Mouse (Mus musculus): ENCODE results near the gene Trex1. TPM values are rescaled to one million over a fixed set of nuclear protein-coding genes. Genes with fewer than 3 reads are reported as not detected.
A peak's percentile ranks its signal among the peaks of the same experiment; 100 is the strongest.

Trex1 gene
- polyA plus RNA-seq, 1 experiment from 2014 or later = 13.3 TPM

DNA sequence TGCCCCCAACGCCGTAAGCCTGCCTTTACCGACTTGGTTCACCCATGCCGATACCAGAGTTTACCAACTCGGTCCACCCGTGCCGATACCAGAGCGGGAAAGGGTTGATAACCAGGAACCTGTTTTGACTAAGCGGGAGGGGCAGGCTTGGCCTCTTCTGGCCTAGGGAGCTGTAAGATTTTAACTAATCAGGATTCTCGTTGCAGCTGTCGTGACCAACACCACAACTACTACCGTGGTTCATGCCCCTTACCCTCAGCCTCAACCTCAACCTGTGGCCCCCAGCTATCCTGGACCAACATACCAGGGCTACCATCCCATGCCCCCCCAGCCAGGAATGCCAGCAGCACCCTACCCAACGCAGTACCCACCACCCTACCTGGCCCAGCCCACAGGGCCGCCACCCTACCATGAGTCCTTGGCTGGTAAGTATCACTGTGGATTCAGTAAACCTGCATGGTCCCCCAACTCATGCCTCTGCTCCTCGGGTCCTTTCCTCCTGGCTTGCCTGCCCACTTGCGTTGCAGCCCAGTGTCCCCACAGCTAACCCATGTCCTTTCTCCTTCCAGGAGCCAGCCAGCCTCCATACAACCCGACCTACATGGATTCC, 3.3 kb downstream of the Trex1 start:
- H3K27ac ChIP-seq (replicated peaks) = no peak overlapping the region
- H3K4me1 ChIP-seq (replicated peaks; ENCODE audit: control insufficient read depth, insufficient read depth) = 0 out of 2 replicates have a peak, but pooled peaks cover 6% of the 10 kb centered on the region
- H3K4me3 ChIP-seq (ENCODE audit: low read depth, low read length) = no peak overlapping the region
- H3K36me3 ChIP-seq (ENCODE audit: control insufficient read depth, insufficient read depth, low read length) = peaks cover 17% of the 10 kb centered on the region
- H3K9ac ChIP-seq (ENCODE audit: low read length) = no peak overlapping the region
- H3K9me3 ChIP-seq (ENCODE audit: control insufficient read depth, low read length) = no peaks in the 10 kb centered on the region
- no peak overlapping the region for H3K4me2 ChIP-seq (replicated peaks; ENCODE audit: low read depth)
- TF ChIP-seq CTCF (IDR thresholded peaks at IDR 0.05; ENCODE audit: low read depth) = no peak
- TF ChIP-seq EP300 (optimal IDR thresholded peaks at IDR 0.05) = no peak
- 89% methylated on average over 17 of the region's 17 CpGs for WGBS
- no peak for ATAC-seq (ENCODE audit: low FRiP score, low TSS enrichment)
- no peaks in the 10 kb centered on the region for H3K27me3 ChIP-seq (ENCODE audit: control insufficient read depth, insufficient read depth, low read length)
- DNase-seq (ENCODE audit: low spot score) = no peak

DNA sequence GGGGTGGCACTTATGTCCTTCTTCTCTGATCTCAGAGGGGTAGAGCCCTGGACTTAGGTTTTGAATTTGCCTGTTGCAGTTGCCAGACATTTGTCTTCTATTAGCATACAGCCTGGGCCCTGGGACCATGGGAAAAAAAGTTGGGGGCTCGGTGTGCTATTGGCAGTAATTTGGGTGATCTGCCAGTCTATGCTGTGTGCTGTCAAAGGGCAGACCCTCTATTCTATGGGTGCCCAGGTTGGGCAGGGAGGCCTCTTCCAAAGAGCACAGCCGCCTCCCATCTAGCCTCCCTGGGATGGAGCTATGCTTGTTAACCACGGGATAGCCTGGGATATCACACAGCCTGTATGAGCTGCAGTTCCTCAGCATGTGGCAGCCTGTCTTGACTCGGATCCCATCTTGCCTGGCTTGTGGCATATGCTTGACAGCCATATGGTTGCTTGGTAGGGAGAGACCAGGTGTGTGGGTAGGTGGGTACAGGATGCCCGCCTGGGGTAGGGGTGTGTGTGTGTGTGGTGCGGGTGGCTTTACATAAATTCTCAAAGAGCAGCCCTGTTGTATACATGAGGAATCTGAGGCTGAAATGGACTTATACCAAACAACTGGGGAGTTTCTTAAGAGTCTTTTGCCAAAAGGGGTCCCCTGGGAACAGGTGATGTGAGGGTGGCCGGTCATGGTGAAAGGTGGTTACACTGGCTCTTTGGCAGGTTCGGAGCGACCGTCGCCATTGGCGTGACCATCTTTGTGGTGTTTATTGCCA, 4.1 kb downstream of the Trex1 start:
- ATAC-seq (ENCODE audit: low FRiP score, low TSS enrichment) = no peak
- Histone ChIP-seq H3K4me2 (replicated peaks; ENCODE audit: low read depth) (peak overlapping the region; percentile 50), H3K9me3 (ENCODE audit: control insufficient read depth, low read length) (no peaks in the 10 kb centered on the region), H3K27ac (replicated peaks) (peak overlapping the region; percentile 88), H3K27me3 (ENCODE audit: control insufficient read depth, insufficient read depth, low read length) (no peaks in the 10 kb centered on the region), H3K4me1 (replicated peaks; ENCODE audit: control insufficient read depth, insufficient read depth) (0 out of 2 replicates have a peak, but pooled peaks cover 6% of the 10 kb centered on the region), H3K36me3 (ENCODE audit: control insufficient read depth, insufficient read depth, low read length) (peaks cover 17% of the 10 kb centered on the region), H3K9ac (ENCODE audit: low read length) (peak overlapping the region; percentile 54), H3K4me3 (ENCODE audit: low read depth, low read length) (peak overlapping the region; percentile 17)
- 91% methylated on average over 12 of the region's 12 CpGs for WGBS
- TF ChIP-seq CTCF (IDR thresholded peaks at IDR 0.05; ENCODE audit: low read depth) (no peak), EP300 (optimal IDR thresholded peaks at IDR 0.05) (no peak)
- DNase-seq (ENCODE audit: low spot score) = no peak

DNA sequence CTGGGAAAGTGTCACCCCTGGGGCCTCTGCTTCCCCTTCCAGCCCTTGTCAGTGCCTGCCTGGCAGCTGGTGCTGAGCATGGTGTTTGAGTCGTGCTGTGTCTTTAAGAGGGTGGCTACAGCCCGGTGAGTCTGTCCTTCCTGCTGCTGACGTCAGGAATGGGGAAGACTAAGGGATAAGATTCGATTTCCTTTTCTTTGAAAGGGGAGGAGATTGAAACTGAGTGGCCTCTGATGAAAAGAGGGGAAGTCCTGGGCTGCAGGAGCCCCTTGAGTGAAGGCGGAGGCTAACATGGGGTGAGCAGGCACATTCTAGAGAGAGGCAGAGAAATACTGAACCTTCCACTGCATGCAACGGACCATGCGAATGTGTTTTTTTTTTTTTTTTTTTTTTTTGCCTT, 4.8 kb downstream of the Trex1 start:
- TF ChIP-seq EP300 (optimal IDR thresholded peaks at IDR 0.05) (no peak), CTCF (IDR thresholded peaks at IDR 0.05; ENCODE audit: low read depth) (no peak)
- ATAC-seq (ENCODE audit: low FRiP score, low TSS enrichment) = peak; percentile 77
- no peaks in the 10 kb centered on the region for H3K27me3 ChIP-seq (ENCODE audit: control insufficient read depth, insufficient read depth, low read length)
- peak; percentile 77 for DNase-seq (ENCODE audit: low spot score)
- H3K9me3 ChIP-seq (ENCODE audit: control insufficient read depth, low read length) = no peaks in the 10 kb centered on the region
- peaks cover 20% of the 10 kb centered on the region for H3K36me3 ChIP-seq (ENCODE audit: control insufficient read depth, insufficient read depth, low read length)
- 4% methylated on average over 7 of the region's 7 CpGs for WGBS
- peak overlapping the region; percentile 50 for H3K4me2 ChIP-seq (replicated peaks; ENCODE audit: low read depth)
- peak overlapping the region; percentile 17 for H3K4me3 ChIP-seq (ENCODE audit: low read depth, low read length)
- 0 out of 2 replicates have a peak, but pooled peaks cover 6% of the 10 kb centered on the region for H3K4me1 ChIP-seq (replicated peaks; ENCODE audit: control insufficient read depth, insufficient read depth)
- peak overlapping the region; percentile 88 for H3K27ac ChIP-seq (replicated peaks)
- peak overlapping the region; percentile 53 for H3K9ac ChIP-seq (ENCODE audit: low read length)

DNA sequence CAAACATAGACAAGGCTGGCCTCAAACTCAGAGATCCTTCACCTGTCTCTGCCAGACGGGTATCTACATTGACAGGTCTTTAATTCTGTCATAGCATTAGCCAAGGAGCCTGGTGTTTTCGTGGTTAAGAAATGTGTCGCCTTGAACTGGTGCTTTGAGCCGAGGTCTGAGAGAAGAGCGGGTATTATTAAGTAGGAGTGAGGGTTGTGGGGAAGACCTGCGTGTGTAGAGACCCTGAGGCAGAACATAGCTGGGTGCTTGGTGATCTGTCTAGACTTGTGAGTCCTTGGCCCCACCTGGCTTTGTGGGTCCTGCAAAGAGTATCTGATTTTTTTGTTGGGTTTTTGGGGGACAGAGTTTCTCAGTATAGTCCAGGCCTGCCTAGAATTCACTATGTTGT, 5.7 kb downstream of the Trex1 start:
- Histone ChIP-seq H3K27ac (replicated peaks) (peak overlapping the region; percentile 88), H3K9me3 (ENCODE audit: control insufficient read depth, low read length) (no peaks in the 10 kb centered on the region)

DNA sequence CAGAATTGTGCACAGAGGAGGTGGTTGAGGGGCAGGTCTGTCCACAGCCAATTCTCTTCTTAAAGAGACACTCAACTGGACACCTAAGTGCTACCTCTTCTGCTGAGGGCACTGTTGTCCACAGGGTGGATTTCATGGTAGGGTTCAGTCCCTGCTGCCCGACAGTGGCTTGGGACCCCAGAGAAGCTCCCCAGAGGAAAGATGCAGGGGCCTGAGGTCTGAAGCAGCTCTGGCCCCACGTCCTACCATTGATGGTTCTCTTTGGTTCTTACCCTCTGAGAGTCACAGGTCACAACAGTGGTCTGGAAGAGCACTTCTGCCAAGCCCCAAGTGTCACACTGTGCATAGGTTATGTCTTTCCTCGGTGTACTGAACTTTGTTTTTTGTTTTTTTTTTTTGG, 6.2 kb downstream of the Trex1 start:
- TF ChIP-seq EP300 (optimal IDR thresholded peaks at IDR 0.05) (no peak), CTCF (IDR thresholded peaks at IDR 0.05; ENCODE audit: low read depth) (no peak)
- Histone ChIP-seq H3K4me3 (ENCODE audit: low read depth, low read length) (no peak overlapping the region), H3K9ac (ENCODE audit: low read length) (no peak overlapping the region), H3K27me3 (ENCODE audit: control insufficient read depth, insufficient read depth, low read length) (no peaks in the 10 kb centered on the region), H3K36me3 (ENCODE audit: control insufficient read depth, insufficient read depth, low read length) (peaks cover 21% of the 10 kb centered on the region), H3K4me1 (replicated peaks; ENCODE audit: control insufficient read depth, insufficient read depth) (0 out of 2 replicates have a peak, but pooled peaks cover 2% of the 10 kb centered on the region), H3K27ac (replicated peaks) (no peak overlapping the region), H3K4me2 (replicated peaks; ENCODE audit: low read depth) (no peak overlapping the region), H3K9me3 (ENCODE audit: control insufficient read depth, low read length) (no peaks in the 10 kb centered on the region)
- ATAC-seq (ENCODE audit: low FRiP score, low TSS enrichment) = no peak
- WGBS = 81% methylated on average over 3 of the region's 3 CpGs
- DNase-seq (ENCODE audit: low spot score) = no peak

More for the DNA sequence above, 5.7 kb downstream of the Trex1 start:
- no peak for TF ChIP-seq EP300 (optimal IDR thresholded peaks at IDR 0.05)
- TF ChIP-seq CTCF (IDR thresholded peaks at IDR 0.05; ENCODE audit: low read depth) = no peak
- no peak for ATAC-seq (ENCODE audit: low FRiP score, low TSS enrichment)
- Histone ChIP-seq H3K4me3 (ENCODE audit: low read depth, low read length) (no peak overlapping the region), H3K36me3 (ENCODE audit: control insufficient read depth, insufficient read depth, low read length) (peaks cover 21% of the 10 kb centered on the region), H3K27me3 (ENCODE audit: control insufficient read depth, insufficient read depth, low read length) (no peaks in the 10 kb centered on the region), H3K9ac (ENCODE audit: low read length) (no peak overlapping the region), H3K4me2 (replicated peaks; ENCODE audit: low read depth) (no peak overlapping the region), H3K4me1 (replicated peaks; ENCODE audit: control insufficient read depth, insufficient read depth) (0 out of 2 replicates have a peak, but pooled peaks cover 6% of the 10 kb centered on the region)
- WGBS = 63% methylated on average over 6 of the region's 6 CpGs
- no peak for DNase-seq (ENCODE audit: low spot score)

Data from stomach, postnatal 0 days (tissue).